Mouse (Mus musculus) heart, adult 2 months (tissue): ENCODE data around the gene Nav3.

Experiments used
- CTCF ChIP-seq: fragments of 200-600 bp; IDR thresholded peaks from 2 replicates; pipeline ENCODE4 v1.8.1; 2022; ENCODE audit warnings: antibody characterized with exemption, mild to moderate bottlenecking, moderate library complexity
- EP300 ChIP-seq: fragments of 200-500 bp; IDR thresholded peaks from 2 replicates; pipeline ENCODE4 v1.6.1; 2011; ENCODE audit warnings: low read depth, low read length, control low read depth; ENCODE audit not compliant: insufficient read depth

- TF ChIP-seq CTCF, result no peak
- TF ChIP-seq EP300, result no peak
Measured at GRCm38 (mm10) chr10:110398643-110399042, 57.4 kb downstream of the Nav3 start.
